Mouse (Mus musculus) ovary, postnatal 36 days (tissue): ENCODE results near the gene U2af1l4.
A peak's percentile ranks its signal among the peaks of the same experiment; 100 is the strongest.

Experiments
- DNase-seq: peaks from one replicate; pipeline ENCODE4 v3.0.0; 2022; ENCODE audit warnings: low spot score, mixed read lengths

The U2af1l4 gene

GRCm38 (mm10) chr7:30563117-30563905 lies at the start of gene U2af1l4, which contains the start of the genes Gm49396 and Psenen:
Gene U2af1l4, plus strand, starts transcription at chr7:30563301.
Gene Gm49396, plus strand, starts transcription at chr7:30563344.
Gene Psenen, minus strand, starts transcription at chr7:30563627.
- DNase-seq: peak; percentile 93

- no peak for DNase-seq
These were observed 47.9 kb upstream of the U2af1l4 start for GRCm38 (mm10) chr7:30515003-30515760.

DNA sequence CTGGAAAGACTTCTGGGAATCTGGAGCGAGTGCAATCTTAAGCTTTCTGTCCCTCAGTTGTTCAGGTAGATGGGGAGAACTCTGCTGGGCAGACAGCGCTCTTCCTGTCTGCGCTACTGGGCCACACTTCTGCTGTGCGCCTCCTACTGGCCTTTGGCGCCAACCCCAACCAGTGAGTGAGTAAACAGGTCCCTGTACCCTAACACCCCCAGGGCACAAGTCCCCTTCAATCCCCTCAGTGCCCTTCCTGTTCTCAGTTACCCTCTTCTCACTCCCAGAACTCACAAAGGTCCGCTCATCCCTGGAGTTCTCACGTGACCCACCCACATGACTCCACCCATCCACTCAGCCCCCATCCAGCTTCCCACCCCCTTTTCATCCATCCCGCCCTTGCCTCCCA lies 44.8 kb upstream of the U2af1l4 start:
- no peak for DNase-seq

- no peak for DNase-seq
These were observed 42.7 kb upstream of the U2af1l4 start for GRCm38 (mm10) chr7:30520396-30520795.

DNA sequence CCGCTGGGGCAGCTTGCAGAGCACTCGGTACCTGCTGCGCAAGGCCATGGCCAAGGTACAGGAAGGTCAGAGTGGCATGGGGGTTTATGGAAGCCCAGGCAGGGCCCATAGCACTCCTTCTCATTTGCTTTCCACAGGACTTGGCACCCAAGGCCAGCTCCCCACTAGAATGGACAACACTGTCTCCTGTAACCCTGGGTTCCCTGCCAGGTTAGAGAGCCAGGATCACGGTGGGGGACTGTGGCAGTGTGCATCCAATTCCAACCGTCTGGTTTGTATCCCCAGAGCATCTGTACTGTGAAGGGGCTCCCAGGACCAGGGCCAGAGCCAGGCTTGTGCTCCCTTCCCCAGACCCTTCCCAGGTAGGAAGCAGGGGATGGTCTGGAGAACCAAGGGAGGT lies 42.2 kb upstream of the U2af1l4 start:
- no peak for DNase-seq

DNA sequence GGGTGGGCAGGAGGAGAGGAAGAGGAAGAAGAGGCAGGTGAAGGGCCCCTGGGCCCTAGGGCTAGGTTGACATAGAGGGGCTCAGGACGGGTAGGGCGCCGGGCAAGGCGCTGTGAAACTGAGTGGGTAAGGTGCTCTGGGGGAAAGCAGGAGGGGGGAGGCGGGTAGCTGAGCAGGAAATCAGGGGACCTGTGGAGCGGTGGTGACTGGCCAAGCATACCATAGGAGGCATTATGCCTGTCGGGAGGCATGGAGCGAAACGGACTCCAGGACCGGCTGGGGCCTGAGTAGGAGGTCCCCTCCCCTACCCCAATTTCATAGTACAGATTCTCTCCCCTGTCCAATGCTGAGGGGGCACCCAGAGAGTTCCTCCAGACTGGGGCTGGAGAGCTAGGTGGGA lies 40.2 kb upstream of the U2af1l4 start:
- no peak for DNase-seq

- DNase-seq: no peak
These were observed 38.6 kb upstream of the U2af1l4 start for GRCm38 (mm10) chr7:30524487-30524886.

- no peak for DNase-seq
These were observed 37.1 kb upstream of the U2af1l4 start for GRCm38 (mm10) chr7:30525954-30526353.

GRCm38 (mm10) chr7:30526399-30526798 lies 36.7 kb upstream of the U2af1l4 start:
- DNase-seq: no peak

GRCm38 (mm10) chr7:30526981-30527380 lies 36.1 kb upstream of the U2af1l4 start:
- no peak for DNase-seq

GRCm38 (mm10) chr7:30531291-30531815 lies 31.7 kb upstream of the U2af1l4 start:
- DNase-seq: no peak

DNA sequence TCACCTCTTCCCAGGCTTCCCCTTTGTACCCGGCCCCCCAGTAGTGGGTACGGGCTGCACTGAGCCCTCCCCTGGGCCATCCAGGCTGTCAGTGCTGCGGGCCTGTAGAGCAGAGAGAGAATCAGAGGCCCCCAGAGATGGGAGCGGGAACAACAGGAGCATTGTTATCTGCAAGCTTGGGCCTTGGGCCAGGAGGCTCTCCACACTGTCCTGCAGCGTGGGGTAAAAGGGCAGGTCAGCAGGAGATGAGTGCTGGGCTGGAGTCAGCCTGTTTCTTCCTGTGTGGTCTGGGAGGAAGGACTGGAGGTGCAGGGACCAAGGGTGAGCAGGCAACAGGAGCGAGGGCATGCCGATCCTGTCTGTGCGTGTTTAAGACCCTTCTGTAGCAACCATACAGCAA lies 30.2 kb upstream of the U2af1l4 start:
- no peak for DNase-seq

- no peak for DNase-seq
These were observed 29.0 kb upstream of the U2af1l4 start for GRCm38 (mm10) chr7:30533941-30534632.

GRCm38 (mm10) chr7:30534633-30535577 lies 28.2 kb upstream of the U2af1l4 start, which contains the start of gene Arhgap33:
Gene Arhgap33, minus strand, starts transcription at chr7:30535060.
- DNase-seq: peak; percentile 95

GRCm38 (mm10) chr7:30540572-30540971 lies 22.5 kb upstream of the U2af1l4 start:
- DNase-seq: no peak

DNA sequence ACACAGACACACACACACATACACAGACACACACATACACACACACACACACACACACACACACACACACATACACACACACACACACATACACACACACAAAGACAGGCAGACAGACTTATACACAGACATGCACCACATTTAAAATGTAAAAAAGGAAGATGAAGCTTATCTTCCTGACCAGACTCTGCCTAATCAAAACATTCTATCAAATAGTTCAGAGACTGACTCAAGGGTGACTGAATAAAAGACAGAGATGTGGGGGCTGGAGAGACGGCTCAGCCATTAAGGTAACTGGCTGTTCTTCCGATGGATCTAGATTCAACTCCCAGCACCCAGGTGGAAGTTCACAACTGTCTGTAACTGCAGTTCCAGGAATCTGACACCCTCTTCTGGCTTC lies 18.8 kb upstream of the U2af1l4 start:
- no peak for DNase-seq

- DNase-seq: no peak
These were observed 13.2 kb upstream of the U2af1l4 start for GRCm38 (mm10) chr7:30549880-30550279.

- DNase-seq: no peak
These were observed 12.5 kb upstream of the U2af1l4 start for GRCm38 (mm10) chr7:30550603-30551002.

DNA sequence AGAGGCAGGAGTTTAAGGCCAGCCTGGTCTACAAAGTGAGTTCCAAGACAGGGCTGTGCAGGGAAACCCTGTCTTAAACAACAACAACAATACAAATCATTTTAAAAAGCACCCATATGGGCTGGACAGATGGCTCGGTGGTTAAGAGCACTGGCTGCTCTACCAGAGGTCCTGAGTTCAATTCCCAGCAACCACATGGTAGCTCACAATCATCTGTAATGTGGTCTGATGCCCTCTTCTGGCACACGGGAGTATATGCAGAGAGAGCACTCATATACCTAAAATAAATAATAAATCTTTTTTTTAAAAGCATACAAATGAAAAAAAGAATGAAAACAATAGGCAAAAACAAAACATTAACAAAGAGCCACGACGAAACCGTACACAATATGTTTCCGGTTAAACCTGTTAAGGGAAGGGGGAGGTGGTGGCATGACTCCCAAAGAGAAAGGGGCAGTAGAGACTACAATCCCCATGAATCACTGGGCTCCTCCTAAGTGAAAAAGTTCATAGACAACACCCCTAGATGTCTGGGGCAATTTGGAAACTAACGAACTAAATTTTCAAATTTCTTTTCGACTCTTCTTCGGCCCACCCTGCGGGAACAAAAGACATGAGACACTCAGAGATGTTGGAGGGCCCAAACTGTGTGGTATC lies 11.5 kb upstream of the U2af1l4 start:
- DNase-seq: no peak
